Mouse (Mus musculus) adrenal gland, postnatal 36 days (tissue): Measurements from ENCODE around the gene Madd. TPM values are rescaled to one million over a fixed set of nuclear protein-coding genes. Genes with fewer than 3 reads are reported as not detected.

Experiments used
- DNase-seq, 2 experiments: peaks; one replicate each; pipeline ENCODE4 v3.0.0; 2021; ENCODE audit warnings: mixed read lengths in 1 of 2
- total RNA-seq, 2 experiments: library from RNA; stranded (reverse); gene quantifications; 2 replicates each; pipeline ENCODE4 v1.2.3; 2021

Madd gene
- total RNA-seq, 2 experiments from 2014 or later = 18.4 to 26.1 TPM

GRCm38 (mm10) chr2:91090827-91091226 is 92.8 kb downstream of the Madd start:
- no peak for DNase-seq

GRCm38 (mm10) chr2:91090208-91090607 is 93.4 kb downstream of the Madd start:
- no peak for DNase-seq

- DNase-seq = no peak
Observed at GRCm38 (mm10) chr2:91088987-91089386, 94.7 kb downstream of the Madd start.

GRCm38 (mm10) chr2:91087453-91087852 is 96.2 kb downstream of the Madd start:
- DNase-seq = no peak

Other genes starting within 250 kb of the Madd start
- gene Celf1, start 243.5 kb downstream of the Madd start, total RNA-seq = 100 to 1,000 TPM in 1 of 2 experiments, 10 to 100 TPM in 1; 92.7 to 101 TPM
- 1 to 10 TPM; 1.5 to 2.3 TPM for gene Rapsn, start 148.2 kb downstream of the Madd start, total RNA-seq
- 100 to 1,000 TPM; 193 to 228 TPM for gene Psmc3, start 129.8 kb downstream of the Madd start, total RNA-seq
- 10 to 100 TPM; 24.2 to 31.9 TPM for gene Slc39a13, start 113.4 kb downstream of the Madd start, total RNA-seq
- gene Spi1, start 101.4 kb downstream of the Madd start, total RNA-seq = 1 to 10 TPM; 3.0 to 7.6 TPM
- not detected for gene Mybpc3, start 65.7 kb downstream of the Madd start, total RNA-seq
- 10 to 100 TPM; 26.2 to 34.3 TPM for gene Nr1h3, start 19.0 kb upstream of the Madd start, total RNA-seq
- 10 to 100 TPM; 47.8 to 47.9 TPM for gene Acp2, start 19.0 kb upstream of the Madd start, total RNA-seq
- 10 to 100 TPM in 1 of 2 experiments, 1 to 10 TPM in 1; 8.8 to 10.5 TPM for gene Ddb2, start 53.1 kb upstream of the Madd start, total RNA-seq
- gene Pacsin3, start 72.1 kb upstream of the Madd start, total RNA-seq = 100 to 1,000 TPM in 1 of 2 experiments, 10 to 100 TPM in 1; 52.8 to 124 TPM
- gene Arfgap2, start 81.1 kb upstream of the Madd start, total RNA-seq = 10 to 100 TPM; 88.2 to 94.6 TPM